Mouse (Mus musculus): ENCODE data around the gene Dok3.

The Dok3 gene

GRCm38 (mm10) chr13:55536194-55537175, 7.4 kb upstream of the Dok3 start, which contains the start of gene Ddx41:
Gene Ddx41, minus strand, starts transcription at chr13:55536658.
- peak; percentile 100 for DNase-seq

GRCm38 (mm10) chr13:55535796-55536193, 6.7 kb upstream of the Dok3 start:
- DNase-seq = no peak

GRCm38 (mm10) chr13:55535191-55535590, 6.1 kb upstream of the Dok3 start:
- peak; percentile 55 for DNase-seq

GRCm38 (mm10) chr13:55527834-55528772, 993 bp downstream of the Dok3 start:
- DNase-seq = no peak

- no peak for DNase-seq
Observed at GRCm38 (mm10) chr13:55527212-55527611, 1.9 kb downstream of the Dok3 start.

- no peak for DNase-seq
Observed at GRCm38 (mm10) chr13:55525733-55526553, 3.2 kb downstream of the Dok3 start.

GRCm38 (mm10) chr13:55523951-55524600, 5.0 kb downstream of the Dok3 start:
- DNase-seq = no peak

- DNase-seq = no peak
Observed at GRCm38 (mm10) chr13:55523278-55523677, 5.8 kb downstream of the Dok3 start.

- DNase-seq = no peak
Observed at GRCm38 (mm10) chr13:55522730-55523129, 6.4 kb downstream of the Dok3 start.

GRCm38 (mm10) chr13:55519606-55520005, 9.5 kb downstream of the Dok3 start:
- no peak for DNase-seq

- peak; percentile 79 for DNase-seq
Observed at GRCm38 (mm10) chr13:55516955-55517354, 12.1 kb downstream of the Dok3 start.

- DNase-seq = no peak
Observed at GRCm38 (mm10) chr13:55513828-55514227, 15.3 kb downstream of the Dok3 start.

- peak; percentile 91 for DNase-seq
Observed at GRCm38 (mm10) chr13:55513111-55513748, 15.9 kb downstream of the Dok3 start, which contains the start of gene Pdlim7. Gene Pdlim7, minus strand, starts transcription at chr13:55513676.

GRCm38 (mm10) chr13:55512379-55513031, 16.6 kb downstream of the Dok3 start:
- DNase-seq = peak; percentile 75

- no peak for DNase-seq
Observed at GRCm38 (mm10) chr13:55511492-55511861, 17.6 kb downstream of the Dok3 start.

- DNase-seq = no peak
Observed at GRCm38 (mm10) chr13:55510668-55511491, 18.2 kb downstream of the Dok3 start.

- no peak for DNase-seq
Observed at GRCm38 (mm10) chr13:55510332-55510667, 18.8 kb downstream of the Dok3 start.

GRCm38 (mm10) chr13:55508531-55508930, 20.6 kb downstream of the Dok3 start:
- no peak for DNase-seq

- DNase-seq = no peak
Observed at GRCm38 (mm10) chr13:55507877-55508276, 21.2 kb downstream of the Dok3 start.

- peak; percentile 45 for DNase-seq
Observed at GRCm38 (mm10) chr13:55506697-55507096, 22.4 kb downstream of the Dok3 start.

Data from cerebellum, adult 9-11 months (tissue).